Mouse (Mus musculus): ENCODE data around the gene Ear14. TPM values are rescaled to one million over a fixed set of nuclear protein-coding genes. Genes with fewer than 3 reads are reported as not detected.

Ear14 gene
- not detected for polyA plus RNA-seq (2017; shearing (Covaris generic))

GRCm38 (mm10) chr14:51203115-51203514, at the start of gene Ear14:
Gene Ear14, plus strand, starts transcription at chr14:51203391.

GRCm38 (mm10) chr14:51161976-51162375, 41.2 kb upstream of the Ear14 start, which contains the start of gene Rnase2b:
Gene Rnase2b, plus strand, starts transcription at chr14:51162260.

DNA sequence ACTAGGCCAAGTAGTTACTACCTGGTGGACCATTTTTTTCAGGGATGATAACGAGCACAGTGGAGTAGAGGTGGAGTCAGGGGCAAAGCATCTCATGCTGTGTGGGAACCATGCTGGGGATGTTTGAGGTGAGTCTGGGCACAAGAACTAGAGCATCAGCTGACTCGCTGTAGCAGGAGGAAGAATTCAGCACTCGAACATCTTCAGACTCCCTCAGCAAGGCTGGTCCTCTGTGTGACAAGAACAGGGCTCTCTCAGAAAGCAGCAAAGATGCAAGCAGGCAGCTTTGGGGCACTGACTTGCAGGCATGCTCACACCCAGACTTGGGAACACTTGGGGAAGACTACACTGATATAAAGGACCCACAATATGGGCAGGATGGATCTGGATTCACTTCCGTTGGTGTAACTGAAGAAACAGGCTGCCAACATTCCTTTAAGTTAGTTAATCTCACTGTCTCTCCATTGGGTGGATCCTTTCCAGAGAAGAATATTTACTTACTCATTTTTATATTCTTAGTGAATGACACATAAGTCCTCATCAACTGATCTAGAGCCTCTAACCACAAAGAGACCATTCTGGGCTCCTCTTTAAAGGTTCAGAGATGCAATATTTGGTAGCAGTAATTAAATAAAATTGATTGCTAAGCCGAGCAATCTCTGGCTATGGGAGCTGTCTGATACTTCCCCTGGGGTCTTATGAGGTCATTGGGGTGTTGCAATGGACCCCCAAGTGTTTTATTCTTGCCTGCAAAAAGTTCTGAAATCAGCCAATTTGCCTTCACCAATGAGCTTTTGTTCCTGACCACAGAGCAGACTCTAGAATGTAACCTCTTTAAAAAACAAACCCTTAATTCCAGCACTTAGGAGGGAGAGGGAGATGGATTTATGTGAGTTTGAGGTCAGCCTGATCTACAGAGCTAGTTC, 3.8 kb upstream of the Ear14 start, which contains the start of gene Ang2:
Gene Ang2 (minus strand): TSS at position 51 of the 926 bp plus-strand sequence.

Other genes starting within 250 kb of the Ear14 start
- gene Pnp2, start 247.4 kb upstream of the Ear14 start, polyA plus RNA-seq (2017; shearing (Covaris generic)), result not detected
- not detected for gene Rnase10, start 195.6 kb upstream of the Ear14 start, polyA plus RNA-seq (2017; shearing (Covaris generic))
- not detected for gene Rnase9, start 161.5 kb upstream of the Ear14 start, polyA plus RNA-seq (2017; shearing (Covaris generic))
- not detected for gene Rnase11, start 153.2 kb upstream of the Ear14 start, polyA plus RNA-seq (2017; shearing (Covaris generic))
- gene Rnase12, start 145.7 kb upstream of the Ear14 start, polyA plus RNA-seq (2017; shearing (Covaris generic)), result not detected
- gene Olfr750, start 129.0 kb upstream of the Ear14 start, polyA plus RNA-seq (2017; shearing (Covaris generic)), result 0.11 TPM
- gene Rnase4, start 112.3 kb upstream of the Ear14 start, polyA plus RNA-seq (2017; shearing (Covaris generic)), result 7.6 TPM
- 2.7 TPM for gene Ang, start 112.2 kb upstream of the Ear14 start, polyA plus RNA-seq (2017; shearing (Covaris generic))
- not detected for gene Eddm3b, start 89.0 kb upstream of the Ear14 start, polyA plus RNA-seq (2017; shearing (Covaris generic))
- 0.96 TPM for gene Rnase6, start 79.5 kb upstream of the Ear14 start, polyA plus RNA-seq (2017; shearing (Covaris generic))
- gene Rnase1, start 56.6 kb upstream of the Ear14 start, polyA plus RNA-seq (2017; shearing (Covaris generic)), result not detected
- gene Rnase2b, start 41.1 kb upstream of the Ear14 start, polyA plus RNA-seq (2017; shearing (Covaris generic)), result not detected
- not detected for gene Ang2, start 4.2 kb upstream of the Ear14 start, polyA plus RNA-seq (2017; shearing (Covaris generic))
- not detected for gene Rnase2a, start 52.7 kb downstream of the Ear14 start, polyA plus RNA-seq (2017; shearing (Covaris generic))
- gene Gm7247, start 158.4 kb downstream of the Ear14 start, polyA plus RNA-seq (2017; shearing (Covaris generic)), result not detected
- not detected for gene Vmn2r88, start 207.4 kb downstream of the Ear14 start, polyA plus RNA-seq (2017; shearing (Covaris generic))
- gene Vmn2r89, start 248.5 kb downstream of the Ear14 start, polyA plus RNA-seq (2017; shearing (Covaris generic)), result 0.17 TPM